Mouse (Mus musculus) small intestine, adult 2 months (tissue): ENCODE data around the gene Ccnc.

Experiments used
- CTCF ChIP-seq: fragments of 200-500 bp; IDR thresholded peaks from 2 replicates; pipeline ENCODE4 v1.5.1; 2012; ENCODE audit warnings: low read depth, mild to moderate bottlenecking, control low read depth, inconsistent platforms, low read length, moderate library complexity, mixed read lengths; ENCODE audit not compliant: insufficient replicate concordance, insufficient read length; ENCODE audit errors: extremely low read depth
- POLR2A ChIP-seq: fragments of 200-500 bp; IDR thresholded peaks from 2 replicates; pipeline ENCODE4 v1.6.1; 2012; ENCODE audit warnings: low read depth, mild to moderate bottlenecking, control low read depth, inconsistent platforms, low read length, moderate library complexity

GRCm38 (mm10) chr4:21786268-21786667 is 58.8 kb downstream of the Ccnc start:
- no peak for TF ChIP-seq CTCF
- no peak for TF ChIP-seq POLR2A
